Mouse (Mus musculus) CH12.LX (cell line): ENCODE results near the gene Phf1. TPM values are rescaled to one million over a fixed set of nuclear protein-coding genes. Genes with fewer than 3 reads are reported as not detected.

Source experiments
- DNase-seq: peaks from one replicate; pipeline ENCODE4 v3.0.0-alpha.2; 2013; ENCODE audit errors: extremely low read depth
- H3K27ac ChIP-seq: 2 replicates; pipeline ENCODE4 v1.5.1; 2012; ENCODE audit warnings: low read depth, mild to moderate bottlenecking, control low read depth, moderate library complexity; ENCODE audit not compliant: insufficient read depth
- H3K27me3 ChIP-seq: replicated peaks from 2 replicates; pipeline ENCODE3; 2012; ENCODE audit warnings: inconsistent platforms
- H3K36me3 ChIP-seq, 2 experiments: replicated peaks in 1 of 2; 2 replicates each; pipeline versions ENCODE3 to v1.6.1; 2012; ENCODE audit warnings: inconsistent platforms in 1 of 2, low read length in 1 of 2, mild to moderate bottlenecking in 1 of 2, mixed read lengths in 1 of 2, moderate library complexity in 1 of 2; ENCODE audit not compliant: control insufficient read depth in 1 of 2, insufficient read depth in 1 of 2
- H3K4me1 ChIP-seq, 2 experiments: 2 replicates each; pipeline ENCODE4 v1.6.1; 2012; ENCODE audit warnings: inconsistent platforms in 1 of 2, moderate library complexity in 1 of 2; ENCODE audit not compliant: insufficient read depth in 2 of 2, control insufficient read depth in 1 of 2
- H3K4me2 ChIP-seq: 2 replicates; pipeline ENCODE4 v1.6.1; 2012; ENCODE audit warnings: low read depth, mild to moderate bottlenecking, control low read depth; ENCODE audit not compliant: poor library complexity, insufficient read depth, severe bottlenecking
- H3K4me3 ChIP-seq, 3 experiments: fragments of 150-350 bp in 1 of 3; sonication (generic) in 1 of 3; replicated peaks in 1 of 3; 2 replicates each; pipeline versions ENCODE3 to v1.5.1; 2011 to 2012; ENCODE audit warnings: low read depth in 2 of 3, low read length in 2 of 3, mild to moderate bottlenecking in 2 of 3, moderate library complexity in 2 of 3, control low read depth in 1 of 3, improper control_type of control experiment in 1 of 3, inconsistent platforms in 1 of 3, mixed read lengths in 1 of 3; ENCODE audit not compliant: poor library complexity in 1 of 3
- H3K79me2 ChIP-seq: replicated peaks from 2 replicates; pipeline ENCODE4 v1.6.1; 2012; ENCODE audit warnings: mild to moderate bottlenecking, moderate library complexity; ENCODE audit not compliant: control insufficient read depth, poor library complexity, insufficient read depth, severe bottlenecking; ENCODE audit errors: extremely low read depth
- H3K9ac ChIP-seq: 2 replicates; pipeline ENCODE4 v1.6.1; 2012; ENCODE audit warnings: low read depth, mild to moderate bottlenecking, control low read depth, moderate library complexity; ENCODE audit not compliant: insufficient read depth
- H3K9me3 ChIP-seq: replicated peaks from 2 replicates; pipeline ENCODE3; 2012; ENCODE audit warnings: low read length, inconsistent platforms, mixed read lengths
- BHLHE40 ChIP-seq: IDR thresholded peaks from 2 replicates; pipeline ENCODE4 v1.6.1; 2011; ENCODE audit warnings: mild to moderate bottlenecking, low read depth, low read length, improper control_type of control experiment
- CHD1 ChIP-seq: IDR thresholded peaks from 2 replicates; pipeline ENCODE4 v1.6.1; 2012; ENCODE audit warnings: low read depth, low read length, improper control_type of control experiment, inconsistent platforms
- CTCF ChIP-seq, 2 experiments: IDR thresholded peaks in 1 of 2; conservative IDR thresholded peaks in 1 of 2; 2 replicates each; pipeline ENCODE4 v1.5.1; 2011 to 2012; ENCODE audit warnings: low read depth in 2 of 2, low read length in 2 of 2, improper control_type of control experiment in 1 of 2, inconsistent platforms in 1 of 2, mild to moderate bottlenecking in 1 of 2, moderate library complexity in 1 of 2
- EP300 ChIP-seq: IDR thresholded peaks from 2 replicates; pipeline ENCODE4 v1.6.1; 2011; ENCODE audit warnings: low read length, improper control_type of control experiment
- GABPA ChIP-seq: IDR thresholded peaks from 2 replicates; pipeline ENCODE4 v1.6.1; 2012; ENCODE audit warnings: low read depth, low read length, improper control_type of control experiment, inconsistent platforms; ENCODE audit not compliant: insufficient replicate concordance
- JUND ChIP-seq: conservative IDR thresholded peaks from 2 replicates; pipeline ENCODE4 v1.6.1; 2011; ENCODE audit warnings: low read depth, low read length, improper control_type of control experiment
- MAFK ChIP-seq: IDR thresholded peaks from 2 replicates; pipeline ENCODE4 v1.6.1; 2011; ENCODE audit warnings: low read length, improper control_type of control experiment; ENCODE audit not compliant: insufficient replicate concordance
- MAX ChIP-seq: IDR thresholded peaks from 2 replicates; pipeline ENCODE4 v1.6.1; 2011; ENCODE audit warnings: low read length, improper control_type of control experiment
- MAZ ChIP-seq: IDR thresholded peaks from 2 replicates; pipeline ENCODE4 v1.6.1; 2012; ENCODE audit warnings: low read depth, mild to moderate bottlenecking, inconsistent platforms, low read length, improper control_type of control experiment, moderate library complexity
- MEF2A ChIP-seq: IDR thresholded peaks from 2 replicates; pipeline ENCODE4 v1.6.1; 2014; ENCODE audit warnings: low read depth, mild to moderate bottlenecking, inconsistent platforms, low read length, improper control_type of control experiment, borderline replicate concordance
- NRF1 ChIP-seq: IDR thresholded peaks from 2 replicates; pipeline ENCODE4 v1.6.1; 2014; ENCODE audit warnings: low read depth, mild to moderate bottlenecking, inconsistent platforms, low read length, improper control_type of control experiment, moderate library complexity
- POLR2A ChIP-seq: IDR thresholded peaks from 2 replicates; pipeline ENCODE4 v1.6.1; 2011; ENCODE audit warnings: low read depth, mild to moderate bottlenecking, improper control_type of control experiment, low read length
- POLR2AphosphoS2 ChIP-seq: IDR thresholded peaks from 2 replicates; pipeline ENCODE4 v1.6.1; 2011; ENCODE audit warnings: low read depth, low read length, improper control_type of control experiment
- RAD21 ChIP-seq: IDR thresholded peaks from 2 replicates; pipeline ENCODE4 v1.6.1; 2011; ENCODE audit warnings: low read depth, mild to moderate bottlenecking, low read length, improper control_type of control experiment, moderate library complexity
- RCOR1 ChIP-seq: conservative IDR thresholded peaks from 2 replicates; pipeline ENCODE4 v1.6.1; 2012; ENCODE audit warnings: low read depth, mild to moderate bottlenecking, inconsistent platforms, low read length, improper control_type of control experiment
- SIN3A ChIP-seq: IDR thresholded peaks from 2 replicates; pipeline ENCODE4 v1.6.1; 2012; ENCODE audit warnings: low read length, improper control_type of control experiment, inconsistent platforms
- SMC3 ChIP-seq: IDR thresholded peaks from 2 replicates; pipeline ENCODE4 v1.6.1; 2011; ENCODE audit warnings: low read depth, low read length, improper control_type of control experiment
- TCF12 ChIP-seq: IDR thresholded peaks from 2 replicates; pipeline ENCODE4 v1.6.1; 2014; ENCODE audit warnings: low read depth, mild to moderate bottlenecking, inconsistent platforms, low read length, improper control_type of control experiment
- USF1 ChIP-seq: IDR thresholded peaks from 2 replicates; pipeline ENCODE4 v1.6.1; 2014; ENCODE audit warnings: low read depth, mild to moderate bottlenecking, inconsistent platforms, low read length, improper control_type of control experiment
- ZKSCAN1 ChIP-seq: IDR thresholded peaks from 2 replicates; pipeline ENCODE4 v1.6.1; 2012; ENCODE audit warnings: low read depth, inconsistent platforms, low read length, improper control_type of control experiment, borderline replicate concordance
- ZMIZ1 ChIP-seq: IDR thresholded peaks from 2 replicates; pipeline ENCODE4 v1.6.1; 2012; ENCODE audit warnings: low read depth, mild to moderate bottlenecking, inconsistent platforms, low read length, improper control_type of control experiment
- dilution Hi-C: fragments of 300-500 bp; cut with MboI; formaldehyde crosslinking; loops from 2 replicates; pipeline ENCODE4 v1.14.3; 2020; ENCODE audit warnings: low sequenced_read_pairs; ENCODE audit not compliant: extremely low pct_unique_long_range_greater_than_20kb, extremely low pct_ligation_motif_present
- in situ Hi-C: fragments of 300-500 bp; cut with MboI; formaldehyde crosslinking; loops from 3 replicates; pipeline ENCODE4 v1.14.3; 2019; ENCODE audit warnings: low sequenced_read_pairs, low pct_ligation_motif_present, low pct_unique_long_range_greater_than_20kb, mixed read lengths
- polyA plus RNA-seq: library from polyadenylated mRNA; unstranded; fragments of >175 nt; gene quantifications from 2 replicates; pipeline ENCODE4 v1.2.1, GENCODE M21; 2012; ENCODE audit warnings: low read depth; ENCODE audit not compliant: insufficient read length
- total RNA-seq, 2 experiments: library from RNA; depleted of rRNA; stranded (reverse); fragments of 300-350 nt in 1 of 2; fragments of >200 nt in 1 of 2; gene quantifications; 2 replicates each; pipeline ENCODE4 v1.2.3; 2012 to 2014

The Phf1 gene
- total and polyA plus RNA-seq, 3 experiments: 1.7 to 4.1 (median 3.5) TPM

DNA sequence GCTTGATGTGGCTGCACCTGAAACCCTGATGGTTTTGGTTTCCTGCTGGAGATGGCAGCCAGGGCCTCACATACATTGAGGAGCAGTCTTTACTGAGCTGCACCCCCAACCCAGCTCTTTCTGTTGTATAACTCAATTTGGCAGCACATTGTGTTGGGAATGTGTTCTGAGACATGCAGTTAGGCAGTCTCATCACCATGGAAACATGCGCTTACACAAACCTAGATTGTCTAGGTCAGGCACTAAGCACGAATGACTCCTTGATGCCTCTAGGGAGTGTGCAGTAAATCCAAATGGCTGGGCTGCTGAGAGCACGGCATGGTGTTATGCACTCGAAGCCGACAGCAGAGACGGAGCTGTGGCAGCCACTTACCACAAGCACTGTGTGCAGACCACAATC is 38.5 kb upstream of the Phf1 start:
- H3K4me3 ChIP-seq: no peak overlapping the region
- no peak for DNase-seq
- H3K79me2 ChIP-seq: no peaks in the 10 kb centered on the region
- dilution Hi-C loops (no loop called here), in situ Hi-C loops (no loop called here)
- H3K27me3 ChIP-seq: no peaks in the 10 kb centered on the region
- H3K9ac ChIP-seq: no peak overlapping the region
- peaks cover 10% of the 10 kb centered on the region for H3K9me3 ChIP-seq
- no peak overlapping the region for H3K27ac ChIP-seq
- TF ChIP-seq ZKSCAN1 (no peak), USF1 (no peak), POLR2AphosphoS2 (no peak), CHD1 (no peak), JUND (no peak), BHLHE40 (no peak), RCOR1 (no peak), POLR2A (no peak), SIN3A (no peak), EP300 (no peak), GABPA (no peak), MAZ (no peak), MAX (no peak), TCF12 (no peak), ZMIZ1 (no peak), RAD21 (no peak)
- TF ChIP-seq, all 38 proteins: peak for 0
- H3K4me2 ChIP-seq: no peak overlapping the region
- no peaks in the 10 kb centered on the region for H3K36me3 ChIP-seq
- peaks cover 2 to 7% of the 10 kb centered on the region in 2 experiments; a peak in 2 of 4 replicates for H3K4me1 ChIP-seq

DNA sequence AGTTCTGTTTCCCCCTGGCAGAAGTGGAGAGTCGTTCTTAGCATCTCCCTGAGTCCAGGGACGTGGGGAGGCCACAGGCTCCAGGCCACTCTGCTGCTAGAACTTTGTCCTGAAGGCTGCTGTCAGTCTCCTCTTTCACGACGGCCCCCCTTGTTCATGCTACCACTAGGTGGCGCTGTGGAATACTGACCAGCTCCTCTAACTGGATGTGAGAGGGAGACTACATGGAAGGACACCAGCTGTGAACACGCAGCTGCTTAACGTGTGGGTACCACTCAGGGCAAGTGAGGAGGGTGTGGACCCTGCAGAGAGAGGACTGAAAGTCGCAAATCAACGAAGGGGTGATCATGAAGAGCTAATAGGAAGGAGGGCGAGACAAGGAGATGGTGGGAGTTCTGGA is 37.3 kb upstream of the Phf1 start:
- no peak overlapping the region for H3K4me2 ChIP-seq
- no peaks in the 10 kb centered on the region for H3K27me3 ChIP-seq
- H3K4me3 ChIP-seq: no peak overlapping the region
- no peak for TF ChIP-seq EP300
- TF ChIP-seq RAD21: peak; percentile 47
- TF ChIP-seq MEF2A: no peak
- TF ChIP-seq NRF1: no peak
- 0 out of 2 replicates have a peak, but pooled peaks have one; percentile 43 for TF ChIP-seq MAZ
- TF ChIP-seq MAFK: no peak
- TF ChIP-seq CTCF (conservative IDR thresholded peaks at IDR 0.05 in 1 of 2, IDR thresholded peaks at IDR 0.05 in 1 of 2; ENCODE audit: low read depth in 2 of 2, low read length in 2 of 2): peak; percentile 54 to 76
- TF ChIP-seq SMC3: peak; percentile 62
- no peak overlapping the region for H3K9ac ChIP-seq
- peaks cover 13% of the 10 kb centered on the region for H3K9me3 ChIP-seq
- no peaks in the 10 kb centered on the region for H3K79me2 ChIP-seq
- peak; percentile 68 for DNase-seq
- dilution Hi-C loops: no loop called here
- no peaks in the 10 kb centered on the region for H3K36me3 ChIP-seq
- in situ Hi-C loops: no loop called here
- peaks cover 2% of the 10 kb centered on the region in 2 experiments; a peak in 1 of 4 replicates for H3K4me1 ChIP-seq
- H3K27ac ChIP-seq: no peak overlapping the region
